Mouse (Mus musculus) midbrain, postnatal 0 days (tissue): Measurements from ENCODE around the gene Uck1. TPM values are rescaled to one million over a fixed set of nuclear protein-coding genes. Genes with fewer than 3 reads are reported as not detected.

ENCODE experiments used
- ATAC-seq: fragments of 200-750 bp; cut with Nextera tagmentation; 2 replicates; pipeline ENCODE4 v1.8.0; 2017; ENCODE audit warnings: moderate number of reproducible peaks, mild to moderate bottlenecking, moderate TSS enrichment, moderate library complexity; ENCODE audit not compliant: low FRiP score
- DNase-seq: peaks from one replicate; pipeline ENCODE4 v3.0.0-alpha.2; 2015; ENCODE audit warnings: low spot score
- H3K27ac ChIP-seq: fragments of 300-500 bp; sonication (generic); 2 replicates; pipeline ENCODE4 v1.5.1; 2014; ENCODE audit warnings: low read depth, mild to moderate bottlenecking, low read length, mixed read lengths
- H3K27me3 ChIP-seq: fragments of 300-500 bp; sonication (generic); 2 replicates; pipeline ENCODE4 v1.6.1; 2014; ENCODE audit warnings: low read length, control low read depth, mixed read lengths; ENCODE audit not compliant: insufficient read depth
- H3K36me3 ChIP-seq: fragments of 300-500 bp; sonication (generic); 2 replicates; pipeline ENCODE4 v1.6.1; 2014; ENCODE audit warnings: low read length, control low read depth, mixed read lengths; ENCODE audit not compliant: insufficient read depth
- H3K4me1 ChIP-seq: fragments of 300-500 bp; sonication (generic); 2 replicates; pipeline ENCODE4 v1.6.1; 2014; ENCODE audit warnings: mild to moderate bottlenecking, control low read depth, antibody characterized with exemption, low read length, mixed read lengths; ENCODE audit not compliant: insufficient read depth
- H3K4me2 ChIP-seq: fragments of 300-500 bp; sonication (generic); 2 replicates; pipeline ENCODE4 v1.6.1; 2014; ENCODE audit warnings: low read depth, mild to moderate bottlenecking, low read length, mixed read lengths; ENCODE audit not compliant: poor library complexity, severe bottlenecking
- H3K4me3 ChIP-seq: fragments of 300-500 bp; sonication (generic); 2 replicates; pipeline ENCODE4 v1.5.1; 2014; ENCODE audit warnings: low read depth, mild to moderate bottlenecking, low read length, moderate library complexity
- H3K9ac ChIP-seq: fragments of 300-500 bp; sonication (generic); replicated peaks from 2 replicates; pipeline ENCODE4 v1.6.1; 2014; ENCODE audit warnings: mild to moderate bottlenecking, low read length, moderate library complexity, mixed read lengths; ENCODE audit not compliant: poor library complexity, severe bottlenecking
- H3K9me3 ChIP-seq: fragments of 300-500 bp; sonication (generic); 2 replicates; pipeline ENCODE4 v1.6.1; 2016; ENCODE audit warnings: low read length, control low read depth
- CTCF ChIP-seq: IDR thresholded peaks from 2 replicates; pipeline ENCODE4 v1.5.1; 2016; ENCODE audit warnings: antibody characterized with exemption, mild to moderate bottlenecking
- WGBS: fragments of 180-500 bp; shearing (Covaris S2); extraction: QIAGEN DNeasy Blood & Tissue Kit; methylation state at CpG from one replicate; pipeline ENCODE4 v1.1.7; 2014; 5-methylcytosine and 5-hydroxymethylcytosine counted together
- polyA plus RNA-seq: library from polyadenylated mRNA; unstranded; fragments of >200 nt; fragmentation: Nextera tagmentation; extraction: Ambion mirVana; gene quantifications from 2 replicates; pipeline ENCODE4 v1.2.1, GENCODE M21; 2015
- total RNA-seq: library from RNA; depleted of rRNA; stranded (reverse); fragments of >200 nt; gene quantifications from 2 replicates; pipeline ENCODE4 v1.2.3, GENCODE M21; 2014

Uck1 gene
- total and polyA plus RNA-seq, 2 experiments from 2014 or later, result 110 to 142 TPM

GRCm38 (mm10) chr2:32254563-32254962, 5.4 kb downstream of the Uck1 start:
- Histone ChIP-seq H3K9ac (no peak overlapping the region), H3K9me3 (no peaks in the 10 kb centered on the region), H3K27me3 (no peaks in the 10 kb centered on the region), H3K4me3 (no peak overlapping the region), H3K4me2 (no peak overlapping the region), H3K4me1 (peaks cover 5% of the 10 kb centered on the region), H3K36me3 (peaks cover 63% of the 10 kb centered on the region), H3K27ac (no peak overlapping the region)
- DNase-seq (no peak), ATAC-seq (no peak)
- no peak for TF ChIP-seq CTCF
- 89% methylated on average over 5 of the region's 5 CpGs for WGBS

DNA sequence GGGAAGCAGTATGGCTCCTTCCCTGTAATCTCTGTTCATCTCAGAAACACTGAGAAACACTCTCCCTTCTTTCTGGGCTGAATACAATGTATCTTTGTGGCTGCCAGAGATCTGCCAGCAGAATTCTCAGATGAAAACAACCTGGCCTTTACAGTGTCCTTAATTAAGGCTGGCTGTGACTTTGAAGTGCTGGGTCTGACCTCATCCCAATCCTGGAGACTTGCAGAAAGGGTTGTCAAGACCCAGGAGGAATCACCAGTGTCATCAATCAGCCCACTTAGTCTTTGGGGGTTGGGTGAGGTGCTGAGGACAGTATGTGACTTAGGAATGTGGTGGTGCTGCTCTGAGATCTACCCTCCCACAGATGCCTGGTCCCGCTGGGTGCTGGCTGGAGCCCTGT, 6.6 kb downstream of the Uck1 start:
- no peak for TF ChIP-seq CTCF
- Histone ChIP-seq H3K9me3 (no peaks in the 10 kb centered on the region), H3K36me3 (peaks cover 72% of the 10 kb centered on the region), H3K9ac (no peak overlapping the region), H3K4me1 (no peaks in the 10 kb centered on the region), H3K4me2 (no peak overlapping the region), H3K27ac (no peak overlapping the region), H3K4me3 (no peak overlapping the region), H3K27me3 (no peaks in the 10 kb centered on the region)
- 89% methylated on average over 1 of the region's 1 CpGs for WGBS
- DNase-seq (no peak), ATAC-seq (no peak)

DNA sequence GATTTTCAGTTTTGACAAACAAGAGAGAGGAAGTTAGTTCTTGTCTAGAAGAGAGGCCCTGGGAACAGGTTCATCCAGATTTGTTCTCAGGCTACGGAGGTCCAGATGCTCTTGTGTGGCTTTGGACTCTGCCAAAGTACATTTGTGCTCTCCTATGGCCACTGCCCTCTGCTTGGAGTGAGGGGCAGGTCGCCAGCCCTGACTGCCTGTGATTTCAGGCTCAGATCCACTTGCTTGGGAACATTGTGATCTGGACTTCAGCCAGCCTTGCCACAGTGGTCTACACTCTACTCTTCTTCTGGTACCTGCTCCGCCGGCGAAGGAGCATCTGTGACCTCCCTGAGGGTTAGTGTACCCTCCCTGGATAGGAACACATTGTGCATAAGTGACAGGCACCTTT, 7.3 kb downstream of the Uck1 start:
- no peaks in the 10 kb centered on the region for H3K4me1 ChIP-seq
- no peak for DNase-seq
- 95% methylated on average over 5 of the region's 5 CpGs for WGBS
- peaks cover 75% of the 10 kb centered on the region for H3K36me3 ChIP-seq
- H3K9ac ChIP-seq, result no peak overlapping the region
- H3K9me3 ChIP-seq, result no peaks in the 10 kb centered on the region
- no peak overlapping the region for H3K4me2 ChIP-seq
- TF ChIP-seq CTCF, result no peak
- H3K4me3 ChIP-seq, result no peak overlapping the region
- no peak for ATAC-seq
- no peaks in the 10 kb centered on the region for H3K27me3 ChIP-seq
- no peak overlapping the region for H3K27ac ChIP-seq

GRCm38 (mm10) chr2:32251791-32252527, 8.0 kb downstream of the Uck1 start:
- no peak overlapping the region for H3K4me3 ChIP-seq
- no peak overlapping the region for H3K9ac ChIP-seq
- H3K36me3 ChIP-seq, result peaks cover 75% of the 10 kb centered on the region
- H3K27ac ChIP-seq, result no peak overlapping the region
- DNase-seq, result no peak
- no peaks in the 10 kb centered on the region for H3K9me3 ChIP-seq
- H3K4me2 ChIP-seq, result no peak overlapping the region
- TF ChIP-seq CTCF, result no peak
- H3K27me3 ChIP-seq, result no peaks in the 10 kb centered on the region
- WGBS, result 90% methylated on average over 12 of the region's 12 CpGs
- no peaks in the 10 kb centered on the region for H3K4me1 ChIP-seq
- ATAC-seq, result no peak

GRCm38 (mm10) chr2:32248377-32249361, 11.3 kb downstream of the Uck1 start:
- Histone ChIP-seq H3K27me3 (no peaks in the 10 kb centered on the region), H3K4me1 (no peaks in the 10 kb centered on the region), H3K4me3 (no peak overlapping the region), H3K9me3 (no peaks in the 10 kb centered on the region), H3K36me3 (peaks cover 84% of the 10 kb centered on the region), H3K4me2 (no peak overlapping the region), H3K27ac (no peak overlapping the region), H3K9ac (no peak overlapping the region)
- 79% methylated on average over 10 of the region's 10 CpGs for WGBS
- ATAC-seq (no peak), DNase-seq (no peak)
- no peak for TF ChIP-seq CTCF

GRCm38 (mm10) chr2:32246741-32247140, 13.2 kb downstream of the Uck1 start:
- ATAC-seq (no peak), DNase-seq (no peak)
- H3K4me1 ChIP-seq, result no peaks in the 10 kb centered on the region
- no peaks in the 10 kb centered on the region for H3K9me3 ChIP-seq
- WGBS, result 78% methylated on average over 4 of the region's 4 CpGs
- no peaks in the 10 kb centered on the region for H3K27me3 ChIP-seq
- H3K4me2 ChIP-seq, result no peak overlapping the region
- no peak overlapping the region for H3K27ac ChIP-seq
- no peak for TF ChIP-seq CTCF
- no peak overlapping the region for H3K4me3 ChIP-seq
- no peak overlapping the region for H3K9ac ChIP-seq
- H3K36me3 ChIP-seq, result peaks cover 81% of the 10 kb centered on the region
